Mouse (Mus musculus): ENCODE data around the gene Pcnx3.

Gene Pcnx3

DNA sequence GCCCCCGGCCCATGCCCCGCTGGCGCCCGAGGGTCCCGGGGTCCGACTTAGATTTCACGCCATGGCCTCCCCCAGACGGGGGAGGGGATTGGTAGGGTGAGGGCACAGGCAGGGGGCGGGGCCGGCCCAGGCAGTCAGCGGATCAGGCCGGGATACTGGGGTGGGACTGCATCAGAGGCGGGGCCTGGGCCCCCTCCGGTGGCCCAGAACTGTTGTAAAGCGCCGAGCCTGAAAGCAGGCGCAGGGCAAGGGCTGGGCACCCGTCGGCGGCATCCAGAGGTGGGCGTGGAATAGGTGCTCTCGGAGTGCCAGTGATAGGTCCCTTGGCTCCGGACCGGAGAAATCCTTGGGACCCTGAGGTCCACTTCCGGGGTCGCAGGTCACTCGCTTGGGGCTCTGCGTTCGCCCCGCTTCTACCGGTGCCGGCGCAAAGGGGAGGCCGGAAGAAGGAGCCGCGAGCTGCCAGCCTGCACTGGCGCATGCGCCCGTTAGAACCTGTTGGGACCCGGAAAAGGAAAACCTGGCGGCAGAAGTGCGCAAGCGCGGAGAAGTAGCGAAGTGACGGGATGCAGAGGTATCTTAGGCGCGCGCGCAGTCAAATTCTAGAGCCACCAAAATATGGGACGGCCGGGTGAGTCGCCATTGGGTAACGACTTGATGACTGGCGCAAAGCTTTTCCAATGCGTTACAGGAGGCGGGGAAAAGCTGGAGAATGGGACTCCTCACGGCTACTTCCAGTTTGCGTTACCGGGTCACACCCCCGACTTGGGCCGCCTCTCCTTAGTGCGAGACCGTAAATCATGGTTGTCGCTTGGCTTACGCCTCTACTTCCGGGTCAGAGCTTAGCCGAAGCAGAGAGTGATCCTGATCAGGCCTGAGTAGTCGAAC is at the start of gene Pcnx3, which contains the start of gene Map3k11:
Gene Pcnx3, minus strand, starts transcription at position 709 of the 888 bp plus-strand sequence.
Gene Map3k11, plus strand, starts transcription at position 543 of the 888 bp plus-strand sequence.
- peak; percentile 99 for DNase-seq (ENCODE audit: low read depth)

DNA sequence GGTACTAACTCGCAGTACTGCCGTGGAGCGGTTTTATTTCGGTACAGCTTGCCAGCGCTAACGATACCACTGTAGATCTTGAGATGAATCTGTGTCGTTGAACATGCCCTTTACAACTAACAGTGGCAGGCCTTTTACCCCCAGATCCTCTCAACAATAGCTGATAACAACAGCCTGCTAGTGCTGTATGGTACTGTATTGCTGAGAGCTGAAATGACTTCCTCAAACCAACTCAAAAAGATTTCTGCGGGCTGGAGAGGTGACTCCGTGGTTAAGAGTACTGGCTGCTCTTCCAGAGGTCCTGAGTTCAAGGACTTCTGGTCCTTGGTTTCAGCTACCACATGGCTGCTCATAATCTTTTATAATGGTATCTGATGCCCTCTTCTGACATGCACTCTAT is 45.6 kb upstream of the Pcnx3 start:
- DNase-seq (ENCODE audit: low read depth), result no peak

DNA sequence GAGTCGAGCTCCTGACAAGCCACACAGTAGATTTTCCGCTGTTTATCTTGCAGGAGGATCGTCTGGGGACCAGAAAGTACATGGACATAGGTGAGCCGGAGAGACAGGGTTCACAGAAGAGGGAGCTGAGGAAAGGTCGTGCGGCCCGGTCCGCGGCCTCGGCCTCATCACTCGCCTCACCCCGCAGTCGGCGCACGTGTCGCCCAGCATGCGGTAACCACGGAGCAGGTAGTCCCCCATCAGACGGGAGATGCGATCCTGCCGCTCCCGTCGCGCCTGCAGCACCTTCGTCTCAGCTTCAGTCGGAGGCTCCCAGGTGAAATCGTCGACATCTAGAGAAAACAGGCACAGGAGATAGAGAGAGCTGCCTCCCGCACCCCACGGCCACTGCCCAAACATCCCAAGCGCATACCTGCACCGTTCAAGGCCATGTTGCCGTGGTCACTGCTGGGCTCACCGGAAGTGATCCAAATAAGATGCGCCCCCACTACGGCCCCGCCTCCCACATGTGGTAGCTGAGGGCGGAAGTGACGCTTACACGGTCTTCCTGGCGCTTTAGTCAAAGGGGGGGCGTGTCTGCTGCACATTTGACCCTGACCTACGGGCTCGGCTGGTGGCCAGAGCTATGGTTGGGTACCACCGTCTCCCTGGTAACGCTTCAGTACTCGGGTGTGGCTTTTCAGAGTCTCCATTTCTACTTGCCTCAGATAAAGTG is 42.7 kb upstream of the Pcnx3 start:
- DNase-seq (ENCODE audit: low read depth), result peak; percentile 98

DNA sequence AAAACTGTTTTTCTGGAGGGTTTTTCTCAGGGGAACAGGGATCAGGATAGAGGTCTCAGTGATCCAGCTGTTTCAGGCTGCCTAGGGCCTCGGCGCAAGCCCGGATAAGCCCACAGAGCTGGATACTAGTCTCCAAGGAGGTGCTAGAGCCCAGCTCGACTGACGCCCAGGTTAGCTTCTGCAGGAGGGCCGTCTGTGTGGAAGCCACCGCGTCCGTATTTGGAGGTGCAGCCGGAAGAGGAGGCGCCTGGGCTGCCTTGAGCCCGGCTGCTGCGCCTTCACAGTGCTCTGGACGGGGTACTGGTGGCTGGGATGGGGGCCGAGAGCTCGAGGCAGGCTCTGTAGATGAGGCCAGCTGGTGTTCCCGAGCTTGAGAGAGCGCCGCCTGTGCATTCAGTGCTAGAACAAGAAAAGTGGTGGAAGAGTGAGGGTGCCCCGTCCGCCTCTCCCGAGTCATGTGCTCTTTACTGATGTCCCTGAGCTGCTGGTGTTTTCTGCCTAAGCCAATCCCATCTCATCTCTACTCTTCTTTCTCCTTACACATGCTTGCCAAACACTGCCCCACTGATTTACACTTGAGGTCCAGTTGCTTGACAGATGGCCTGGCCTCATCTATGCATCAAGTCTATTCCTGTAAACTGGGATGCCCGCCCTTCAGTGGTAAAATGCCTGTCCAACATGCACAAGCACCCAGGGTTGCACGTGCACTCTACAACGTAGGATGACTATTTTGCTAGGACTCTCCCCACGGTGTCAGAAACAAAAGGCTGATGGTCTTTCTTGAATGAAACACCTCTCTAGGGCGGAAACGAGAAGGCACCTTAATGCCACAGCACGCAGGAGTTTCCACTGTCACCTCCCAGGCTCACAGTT is 41.8 kb upstream of the Pcnx3 start:
- no peak for DNase-seq (ENCODE audit: low read depth)

DNA sequence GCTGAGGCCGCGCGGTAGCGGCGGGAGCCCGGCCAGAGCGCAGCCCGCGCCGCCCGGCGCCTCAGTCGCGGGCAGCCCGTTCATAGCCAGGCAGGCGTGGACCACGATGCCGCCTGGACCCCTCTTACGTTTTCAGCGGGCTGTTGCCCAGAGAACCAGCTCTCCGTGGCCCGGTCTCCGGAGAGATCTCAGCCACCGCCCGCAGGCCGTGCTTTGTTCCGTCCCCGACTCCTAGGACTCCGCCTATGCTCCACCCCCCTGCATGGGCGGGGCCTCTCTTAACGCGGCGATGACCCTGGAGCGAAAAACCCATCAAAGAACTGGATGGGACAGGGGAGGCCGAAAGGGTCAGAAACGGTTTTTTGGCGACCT is 40.7 kb upstream of the Pcnx3 start, which contains the start of gene Fam89b:
Gene Fam89b, minus strand, starts transcription at position 210 of the 372 bp plus-strand sequence.
- peak; percentile 82 for DNase-seq (ENCODE audit: low read depth)

DNA sequence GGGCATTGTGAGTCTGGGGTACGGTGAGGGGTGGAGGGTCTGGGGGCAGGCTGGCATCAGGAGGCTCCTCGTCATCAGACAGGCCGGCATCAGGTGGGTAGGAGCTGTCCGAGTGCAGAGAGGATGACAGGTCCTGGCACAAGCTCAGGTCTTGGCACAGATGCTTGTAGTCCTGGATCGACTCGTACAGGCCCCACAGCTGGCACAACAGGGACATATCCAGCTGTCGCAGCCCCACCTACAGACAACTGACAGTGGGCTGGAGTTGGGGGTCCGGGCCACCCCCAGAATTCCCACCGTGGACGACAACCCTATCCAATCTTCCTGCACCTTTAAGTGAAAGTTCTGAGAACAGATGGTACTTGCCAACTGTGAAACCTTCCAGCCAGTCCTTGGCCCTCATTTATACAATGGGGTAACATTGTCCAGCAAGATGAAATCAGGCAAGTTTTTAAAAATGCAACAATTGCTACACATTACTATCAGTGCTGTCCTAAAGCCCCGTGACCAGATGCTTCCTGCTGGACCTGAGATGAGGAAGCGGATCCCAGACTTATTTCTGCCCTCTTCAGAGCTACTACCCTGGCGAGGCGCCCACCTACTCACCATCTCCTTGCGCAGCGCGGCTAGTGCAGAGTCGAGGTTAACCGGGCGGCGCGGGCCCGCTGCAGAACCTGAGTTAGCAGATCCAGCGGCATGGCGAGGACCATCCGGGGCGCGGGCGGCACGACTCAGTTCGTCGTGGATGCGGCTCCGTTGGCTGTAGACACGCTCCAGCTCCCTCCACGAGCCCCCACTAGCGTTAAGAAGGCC is 40.1 kb upstream of the Pcnx3 start:
- peak; percentile 38 for DNase-seq (ENCODE audit: low read depth)

DNA sequence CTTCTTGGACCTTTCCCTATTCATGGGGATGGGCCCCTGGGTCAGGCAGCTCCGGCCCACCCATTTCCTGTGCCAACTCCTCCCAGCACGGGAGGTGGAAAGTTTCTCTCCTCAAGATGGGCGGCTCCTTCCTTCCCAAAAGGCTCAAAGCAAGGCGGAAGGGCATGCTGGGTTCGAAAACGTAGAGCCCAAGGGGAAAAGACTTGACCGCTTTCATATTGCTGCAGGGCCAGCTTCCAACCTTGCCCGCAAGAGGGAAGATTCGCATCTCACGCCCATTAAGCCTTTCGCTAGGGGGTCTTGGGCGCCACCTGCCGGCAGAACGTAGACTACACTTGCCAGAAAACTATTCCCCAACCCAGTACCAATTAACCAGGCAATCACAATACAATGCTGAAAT is 39.0 kb upstream of the Pcnx3 start:
- DNase-seq (ENCODE audit: low read depth), result peak; percentile 91

DNA sequence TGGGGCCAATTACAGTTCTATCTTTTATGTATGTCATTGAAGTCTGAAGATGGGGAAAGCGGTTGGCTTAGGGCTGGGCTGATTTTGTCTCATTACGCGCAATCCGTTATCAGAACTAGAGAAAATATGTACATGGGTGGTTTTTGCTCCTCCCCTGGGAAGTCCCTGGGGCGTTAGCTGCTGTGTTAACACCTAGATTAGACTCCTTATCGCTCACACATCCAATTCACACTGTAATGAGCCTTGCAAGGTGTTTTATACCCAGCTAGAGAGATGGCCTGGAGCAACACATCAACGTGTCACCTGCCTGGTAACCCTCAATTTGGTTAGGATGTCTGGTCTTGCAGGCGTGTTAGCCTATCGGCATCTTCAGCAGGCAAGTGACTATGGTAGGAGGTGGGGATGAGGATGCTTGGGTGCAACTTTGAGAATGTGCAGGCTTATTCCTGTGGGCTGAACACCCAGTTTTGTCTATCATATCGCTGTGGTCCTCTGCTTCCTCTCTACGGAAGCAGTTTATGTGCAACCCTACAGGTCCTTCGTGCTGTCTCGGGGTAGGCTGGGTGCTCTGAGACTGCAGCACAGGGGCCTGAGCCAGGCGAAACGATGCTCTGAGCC is 38.4 kb upstream of the Pcnx3 start:
- peak; percentile 76 for DNase-seq (ENCODE audit: low read depth)

DNA sequence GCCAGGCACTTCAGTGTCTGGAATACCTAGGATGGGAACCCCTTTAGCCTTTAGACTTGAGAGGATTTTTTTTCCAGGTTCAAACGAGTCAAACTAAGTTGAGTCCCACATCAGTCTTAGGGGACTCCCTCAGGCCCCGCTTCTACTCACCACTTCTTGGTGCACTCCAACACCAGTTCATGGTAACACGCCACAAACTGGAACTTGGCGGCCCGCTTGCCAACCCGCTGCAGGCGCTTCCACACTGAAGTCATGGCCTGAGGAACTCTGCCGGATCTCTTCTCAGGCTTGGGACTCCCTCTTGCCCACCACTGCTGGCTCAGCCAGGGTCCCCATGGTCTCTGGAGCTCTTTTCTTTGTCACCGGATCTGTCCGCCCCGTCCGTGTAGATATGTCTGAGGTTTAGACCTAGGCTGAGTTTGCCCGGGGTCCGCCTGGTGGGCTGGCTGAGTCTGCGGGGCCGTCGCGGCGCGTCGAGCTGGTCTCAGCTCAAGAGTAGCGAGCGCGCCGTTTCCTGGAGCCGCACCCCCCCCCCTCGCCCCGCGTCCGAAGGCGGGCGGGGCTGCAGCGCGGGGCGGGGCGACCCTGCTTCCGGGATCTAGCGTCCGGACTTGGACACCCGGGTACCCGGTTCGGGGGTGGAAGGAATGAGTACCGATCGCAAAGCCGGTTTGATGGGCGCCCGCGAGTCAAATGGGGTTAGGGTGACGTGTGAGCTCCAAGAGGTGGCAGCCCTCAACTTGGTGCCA is 37.2 kb upstream of the Pcnx3 start, which contains the start of gene Ehbp1l1:
Gene Ehbp1l1, minus strand, starts transcription at position 551 of the 749 bp plus-strand sequence.
- peak; percentile 76 for DNase-seq (ENCODE audit: low read depth)

DNA sequence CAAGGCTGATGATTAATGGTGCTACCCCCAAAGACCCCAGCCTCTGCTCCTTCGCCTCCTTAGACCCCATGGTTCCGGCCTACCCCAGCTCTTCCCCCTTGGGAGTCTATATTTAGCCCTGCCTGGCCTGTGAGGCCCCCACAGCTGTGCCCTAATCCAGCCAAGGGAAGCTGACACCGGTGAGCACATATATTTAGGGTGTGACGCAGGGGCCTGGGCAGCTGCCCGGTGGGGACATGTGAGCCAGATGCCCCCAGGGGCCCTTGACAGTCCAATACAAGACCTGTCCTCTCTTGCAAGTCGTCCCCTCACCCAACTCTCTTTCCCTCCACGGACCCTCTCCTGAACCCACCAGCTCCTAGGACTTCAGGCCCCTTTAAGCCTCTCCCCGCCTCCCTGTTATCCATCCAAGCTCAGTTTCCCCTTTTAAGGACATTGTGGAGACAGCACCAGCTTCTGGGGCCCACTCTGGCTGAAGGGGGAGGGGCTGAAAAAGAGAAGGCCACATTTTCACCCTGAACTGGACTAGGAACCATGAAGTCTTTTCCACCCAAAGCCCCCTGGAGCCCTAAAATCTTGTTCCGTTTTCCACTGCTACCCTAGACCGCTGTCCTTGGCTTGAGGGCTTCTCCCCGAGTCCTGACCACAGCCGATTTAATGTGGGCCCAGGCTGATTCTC is 36.5 kb upstream of the Pcnx3 start:
- peak; percentile 68 for DNase-seq (ENCODE audit: low read depth)

DNA sequence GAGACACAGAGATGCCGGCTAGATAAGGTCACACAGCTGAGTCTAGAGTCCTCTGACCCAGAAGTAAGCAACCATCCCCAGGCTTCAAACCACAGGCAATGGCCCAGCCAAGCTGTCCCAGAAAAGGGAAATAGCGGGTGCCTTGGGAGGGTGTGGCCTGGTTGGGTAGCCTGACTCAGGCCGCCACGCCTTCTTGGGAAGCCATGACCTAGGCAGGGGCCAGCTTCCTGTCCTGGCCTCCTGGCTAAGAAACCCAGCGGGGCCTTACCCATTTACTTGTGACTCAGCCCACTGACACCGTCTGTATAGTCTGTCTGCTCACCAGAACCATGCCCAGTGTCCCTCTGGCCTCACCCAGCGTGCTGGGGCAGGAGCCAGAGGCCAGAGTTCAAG is 35.8 kb upstream of the Pcnx3 start:
- peak; percentile 99 for DNase-seq (ENCODE audit: low read depth)

DNA sequence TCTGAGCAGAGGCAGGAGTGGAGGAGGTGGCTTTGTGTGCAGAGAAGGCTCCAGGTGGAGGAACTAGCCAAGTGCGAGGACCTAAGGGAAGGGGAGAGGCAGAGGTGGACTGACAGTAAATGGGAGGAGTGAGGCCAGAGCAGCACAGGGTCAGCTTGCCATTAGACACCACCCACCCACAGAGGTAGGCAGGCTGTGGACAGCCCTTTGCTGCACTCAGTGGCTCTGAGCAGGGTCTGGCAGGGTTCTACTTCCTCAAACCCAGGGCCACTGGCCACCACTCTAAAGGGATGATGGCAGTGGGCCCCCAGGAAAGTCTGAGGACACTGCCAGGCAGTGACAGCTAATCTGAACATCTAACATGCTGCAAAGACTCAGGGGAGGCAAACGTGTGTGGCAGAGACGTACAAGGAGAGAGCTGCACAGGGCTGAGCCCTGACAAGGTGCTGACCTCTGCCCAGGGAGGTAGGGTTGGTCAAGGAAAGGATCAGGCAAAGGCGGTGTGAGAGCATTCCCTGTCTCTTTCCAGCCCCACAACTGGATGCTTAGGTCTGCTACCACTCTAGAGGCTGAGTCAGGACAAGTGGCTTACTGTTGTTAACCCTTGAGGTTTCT is 35.3 kb upstream of the Pcnx3 start:
- no peak for DNase-seq (ENCODE audit: low read depth)

DNA sequence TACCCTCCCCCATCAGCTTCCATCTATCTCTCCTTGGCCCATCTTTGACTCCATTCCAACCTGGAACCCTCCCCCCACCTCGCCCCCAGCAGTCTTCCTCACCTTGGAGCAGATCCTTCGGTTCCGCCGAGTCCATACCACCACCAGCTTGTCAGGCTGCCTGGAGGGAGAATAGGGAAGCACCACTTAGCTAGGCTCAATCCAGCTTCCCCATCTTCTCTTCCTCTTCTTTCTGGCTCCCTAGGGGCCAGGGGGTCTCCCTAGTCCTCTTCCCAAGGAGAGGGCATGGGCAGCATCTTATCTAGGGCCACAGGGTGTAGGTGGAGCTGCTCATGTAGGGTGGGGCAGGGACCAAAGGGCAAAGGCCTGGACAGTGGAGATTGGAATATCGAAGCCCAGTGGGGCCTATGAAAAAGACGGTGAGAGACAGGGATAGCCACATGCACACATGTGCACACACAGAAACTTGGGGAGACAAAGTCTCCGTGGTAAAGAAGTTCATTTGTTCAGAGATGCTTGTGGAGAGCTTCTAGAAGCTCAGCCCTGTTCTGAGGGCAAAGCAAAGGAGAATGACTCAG is 34.2 kb upstream of the Pcnx3 start:
- no peak for DNase-seq (ENCODE audit: low read depth)

DNA sequence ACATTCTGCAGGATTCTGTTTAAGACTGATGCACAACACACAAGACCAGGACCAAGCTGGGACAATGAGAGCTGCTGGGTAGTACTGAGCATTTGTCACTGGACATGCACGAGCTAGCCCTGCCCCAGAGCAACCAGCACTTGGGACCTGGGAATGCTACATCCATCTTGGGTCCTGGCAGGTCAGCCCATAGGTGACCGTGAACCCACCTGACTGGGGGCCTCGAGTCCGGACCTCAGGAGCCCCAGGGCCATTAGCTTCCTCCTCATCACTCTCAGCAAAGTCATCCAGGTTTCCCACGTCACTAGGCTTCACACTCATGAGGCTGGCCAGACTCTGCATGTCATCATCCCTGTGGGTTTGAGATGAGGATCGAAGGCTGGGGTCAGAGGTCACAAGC is 32.5 kb upstream of the Pcnx3 start:
- DNase-seq (ENCODE audit: low read depth), result no peak

DNA sequence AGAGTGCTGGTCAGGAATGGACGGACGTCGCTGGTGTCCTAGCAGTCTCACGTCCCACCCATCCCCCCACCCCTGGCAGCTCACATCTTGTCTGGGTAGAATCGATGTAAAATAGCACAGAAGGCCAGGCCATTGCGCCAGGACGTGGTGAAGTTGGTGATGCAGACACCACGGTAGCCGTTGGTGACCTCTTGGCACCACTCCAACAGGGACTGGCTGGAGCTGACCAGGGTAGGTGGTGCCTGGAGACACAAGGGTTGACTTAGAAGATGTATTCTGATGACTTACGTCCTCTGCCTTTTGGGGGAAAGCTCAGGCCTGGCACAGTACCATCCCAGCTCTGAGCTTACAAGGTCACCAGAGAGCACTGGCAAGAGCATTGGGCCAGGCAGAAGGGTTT is 28.2 kb upstream of the Pcnx3 start:
- peak; percentile 64 for DNase-seq (ENCODE audit: low read depth)

DNA sequence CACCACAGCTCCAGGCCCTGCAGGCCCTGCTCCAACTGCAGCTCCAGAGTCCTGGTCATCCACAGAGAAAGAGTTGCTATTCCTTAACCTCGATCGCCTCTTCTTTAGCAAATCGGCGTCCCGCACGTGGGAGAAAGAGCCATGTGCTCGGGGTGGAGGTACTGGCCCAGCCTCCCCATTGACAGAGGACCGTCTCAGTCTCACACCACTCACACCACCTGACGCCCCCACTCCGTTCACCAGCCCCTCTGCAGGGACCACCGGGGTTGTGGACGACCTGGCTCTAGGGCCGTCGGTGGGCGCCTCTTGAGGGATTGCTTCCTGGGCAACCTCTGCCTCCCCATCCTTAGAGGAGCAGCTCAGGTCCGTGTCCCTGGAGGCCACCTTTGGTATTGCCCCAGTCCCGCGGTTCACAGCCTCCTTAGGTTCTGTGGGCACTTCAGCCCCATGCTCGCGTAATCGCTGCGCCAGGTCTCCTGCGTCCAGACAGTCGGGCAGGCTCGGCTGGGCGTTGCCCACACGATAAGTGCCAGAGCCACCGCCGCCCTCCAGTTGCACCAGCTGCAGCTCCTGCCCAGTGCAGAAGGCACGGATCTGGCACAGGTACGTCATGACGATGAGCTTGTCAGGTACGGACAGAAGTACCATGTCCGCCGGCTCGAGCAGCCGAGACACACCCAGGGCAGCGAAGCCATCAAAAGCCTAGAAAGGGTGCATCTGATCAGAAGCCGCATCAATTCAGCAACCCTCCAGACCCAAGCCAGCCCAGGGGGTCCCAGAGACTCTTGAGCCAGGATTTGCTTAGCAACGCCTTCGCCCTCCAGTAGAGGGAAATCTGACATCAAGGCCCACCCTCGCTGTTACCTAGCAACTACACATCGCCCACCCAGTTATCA is 27.3 kb upstream of the Pcnx3 start:
- DNase-seq (ENCODE audit: low read depth), result no peak

DNA sequence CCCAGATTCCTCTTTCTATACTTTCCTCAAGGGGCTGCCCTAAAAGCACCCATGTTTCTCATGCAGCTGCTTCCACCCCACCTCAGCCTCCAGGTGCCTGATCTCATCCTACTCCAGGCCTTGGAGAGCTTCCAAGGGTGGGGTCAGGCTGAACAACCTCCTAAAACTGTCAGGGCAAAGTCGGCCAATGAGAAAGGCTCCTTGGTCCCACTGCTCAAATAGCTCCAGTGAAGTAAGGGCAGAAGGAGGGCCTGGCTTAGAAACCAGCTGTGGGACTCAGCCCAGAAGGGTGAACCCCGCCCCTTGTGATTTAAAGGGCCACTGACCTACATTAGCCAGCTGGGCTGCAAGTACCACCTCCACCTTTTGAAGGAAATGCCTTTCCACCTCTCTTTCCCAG is 25.0 kb upstream of the Pcnx3 start:
- DNase-seq (ENCODE audit: low read depth), result peak; percentile 67

DNA sequence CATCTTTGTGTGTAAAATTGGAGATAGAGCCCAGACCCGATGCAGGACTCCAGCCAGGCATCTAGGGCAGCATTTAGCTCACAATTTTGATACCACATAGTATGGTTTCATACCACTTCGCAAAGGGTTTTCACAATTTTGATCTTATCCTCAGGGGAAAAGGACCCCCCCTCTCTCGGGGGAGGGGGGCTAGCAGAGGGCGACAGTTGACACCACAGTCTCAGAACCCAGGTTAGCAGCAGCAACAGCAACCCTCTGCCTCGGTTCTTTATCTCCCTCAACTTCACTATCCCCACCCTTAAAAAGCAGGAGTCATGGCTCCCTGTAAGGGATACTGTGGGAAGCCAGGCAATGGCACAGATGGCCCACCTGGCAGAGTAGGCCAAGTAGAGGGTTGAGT is 24.5 kb upstream of the Pcnx3 start:
- DNase-seq (ENCODE audit: low read depth), result no peak

Data from 416B (cell line).